Mouse (Mus musculus) lung, adult 18-20 months (tissue): ENCODE data around the gene Spaca7.

Experiments used
- DNase-seq, 2 experiments: peaks; one replicate each; pipeline ENCODE4 v3.0.0; 2022; ENCODE audit warnings: mixed read lengths in 2 of 2

Gene Spaca7

DNA sequence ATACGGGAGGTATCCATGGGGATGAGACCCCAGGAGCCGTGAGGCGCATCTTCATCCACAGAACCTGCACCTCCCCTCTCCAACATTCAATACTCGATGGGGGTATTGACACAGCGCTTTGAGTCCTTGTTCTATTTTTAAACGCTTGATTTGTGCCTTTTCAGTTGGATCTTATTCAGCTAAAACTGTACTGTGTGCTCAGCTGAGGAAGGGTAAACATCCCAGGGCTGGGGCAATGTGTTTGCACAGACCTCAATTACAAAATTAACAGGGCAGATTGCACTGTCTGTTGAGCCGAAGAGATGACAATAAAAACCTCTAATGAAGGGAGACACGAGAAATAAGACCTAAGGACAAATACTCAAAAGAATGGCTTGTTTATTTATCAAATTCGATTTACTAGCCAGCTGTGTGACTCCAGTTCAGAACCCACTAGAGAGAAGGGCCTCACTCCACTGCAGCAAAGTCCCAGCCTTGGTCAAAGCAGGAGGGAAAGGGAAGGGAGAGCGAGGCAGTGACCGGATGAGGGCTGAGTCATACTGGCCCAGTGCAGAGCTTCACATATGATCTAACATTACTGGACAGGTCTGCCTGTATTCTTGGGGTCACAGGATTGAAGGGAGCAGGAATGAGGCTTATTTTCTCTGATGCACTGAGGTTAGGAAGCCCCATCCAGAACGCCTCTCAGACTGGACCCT is 37.1 kb downstream of the Spaca7 start:
- DNase-seq = peak in 1 of 2 experiments; percentile 10

GRCm38 (mm10) chr8:12613201-12613600 is 40.4 kb downstream of the Spaca7 start:
- no peak for DNase-seq

DNA sequence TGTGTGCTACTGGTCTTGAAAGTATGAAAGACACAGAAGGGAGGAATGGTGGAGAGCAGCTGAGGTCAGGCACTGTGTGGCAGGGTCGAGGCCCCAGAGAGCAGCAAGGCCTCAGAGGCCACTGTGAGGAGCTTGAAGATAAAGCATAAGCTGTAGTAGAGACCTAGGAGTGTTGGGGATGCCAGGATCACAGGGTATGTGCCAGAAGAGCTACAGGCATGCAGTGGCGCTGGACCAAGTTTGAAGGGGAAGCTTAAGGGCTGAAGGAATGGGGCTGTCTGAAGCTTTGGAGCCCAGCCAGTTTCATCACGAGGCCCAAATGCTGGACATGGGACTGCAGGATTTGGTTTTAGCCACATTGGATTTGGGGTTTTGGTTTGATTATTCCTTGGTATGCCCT is 44.5 kb downstream of the Spaca7 start:
- DNase-seq = peak; percentile 33 to 37

DNA sequence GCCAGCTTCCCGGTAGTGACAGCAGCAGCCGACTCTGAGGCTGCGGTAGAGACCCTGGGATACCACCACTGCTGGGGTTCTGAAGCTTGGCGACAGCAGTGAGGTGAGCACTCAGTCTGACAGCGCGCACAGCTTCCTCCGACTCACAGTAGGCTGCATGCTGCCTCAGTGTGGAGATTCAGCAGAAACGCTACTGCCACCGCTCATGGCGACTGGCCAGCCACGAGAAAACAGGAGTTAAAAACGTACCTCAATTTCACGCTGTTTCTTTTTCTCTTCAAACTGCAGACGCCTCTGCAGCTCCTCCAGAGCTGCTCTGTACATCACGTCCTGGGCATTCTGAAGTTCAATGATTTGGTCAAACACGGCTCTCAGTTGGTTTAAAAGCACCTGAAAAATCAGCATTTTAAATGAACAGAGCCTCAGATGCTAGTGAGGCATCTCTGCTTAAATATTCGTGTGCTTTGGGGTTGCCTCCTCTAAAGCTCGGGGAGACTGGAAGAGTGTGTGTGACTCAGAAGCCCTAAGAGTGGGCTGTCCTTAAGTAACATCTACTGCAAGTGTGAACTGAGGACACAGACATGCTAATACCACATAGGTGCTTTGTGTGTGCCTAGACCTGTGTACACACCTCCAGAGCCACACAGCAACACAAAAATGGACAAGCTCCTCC is 48.9 kb downstream of the Spaca7 start:
- no peak for DNase-seq

GRCm38 (mm10) chr8:12625890-12626289 is 53.1 kb downstream of the Spaca7 start:
- no peak for DNase-seq

DNA sequence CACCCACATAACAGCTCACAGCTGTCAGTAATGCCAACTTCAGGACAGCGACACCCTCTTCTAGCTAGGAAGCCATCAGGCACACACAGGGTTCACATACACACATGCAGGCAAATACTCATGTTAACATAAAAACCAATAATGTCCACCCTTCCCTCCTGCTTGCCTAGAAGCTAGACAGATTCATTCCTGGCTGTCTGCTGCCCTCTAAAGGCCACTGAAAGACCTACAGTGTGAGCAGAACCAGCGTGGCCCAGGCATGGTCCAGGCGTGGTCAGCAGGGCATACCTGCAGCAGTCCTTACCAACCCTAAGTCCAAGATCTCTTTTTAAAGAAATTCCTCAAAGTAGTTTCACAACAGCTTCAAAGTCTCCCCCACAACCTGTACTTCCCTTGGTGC is 56.2 kb downstream of the Spaca7 start:
- peak; percentile 42 to 62 for DNase-seq

DNA sequence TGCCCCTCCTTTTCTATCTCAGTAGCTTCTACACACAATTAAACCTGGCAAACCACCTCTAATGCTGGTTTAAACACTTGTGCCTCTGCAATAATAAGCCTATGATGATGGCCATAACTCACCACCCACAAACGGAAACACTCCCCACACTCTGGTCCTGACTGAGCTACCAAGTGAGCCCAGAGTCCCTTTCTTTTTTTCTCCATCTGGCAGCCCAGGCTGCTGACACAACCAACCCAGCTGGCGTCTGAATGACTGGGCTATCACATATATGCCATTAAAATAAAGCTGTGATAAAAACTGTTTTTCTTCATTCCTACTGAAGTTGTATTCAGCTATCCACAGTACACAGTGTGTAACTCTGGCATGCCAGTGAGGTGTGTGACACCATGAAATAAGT is 62.5 kb downstream of the Spaca7 start:
- no peak for DNase-seq

DNA sequence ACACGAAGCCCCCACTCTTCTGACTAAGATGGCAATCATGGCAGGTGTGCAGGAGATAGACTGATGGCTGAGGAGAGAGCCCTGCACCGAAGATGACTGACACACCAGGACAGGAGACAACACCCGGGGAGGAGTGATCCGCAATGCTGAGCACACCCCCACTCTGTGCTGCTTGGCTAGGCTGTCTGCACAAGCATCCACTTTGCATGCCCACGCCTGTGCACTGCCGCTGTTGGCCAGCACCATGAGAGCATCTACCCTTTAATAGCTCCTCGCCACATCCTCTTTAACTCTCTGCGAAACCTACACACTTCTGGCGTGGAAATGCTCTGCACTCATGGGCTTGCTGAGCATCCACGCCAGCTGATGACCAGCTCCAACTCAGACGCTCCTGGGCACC is 65.6 kb downstream of the Spaca7 start:
- no peak for DNase-seq

DNA sequence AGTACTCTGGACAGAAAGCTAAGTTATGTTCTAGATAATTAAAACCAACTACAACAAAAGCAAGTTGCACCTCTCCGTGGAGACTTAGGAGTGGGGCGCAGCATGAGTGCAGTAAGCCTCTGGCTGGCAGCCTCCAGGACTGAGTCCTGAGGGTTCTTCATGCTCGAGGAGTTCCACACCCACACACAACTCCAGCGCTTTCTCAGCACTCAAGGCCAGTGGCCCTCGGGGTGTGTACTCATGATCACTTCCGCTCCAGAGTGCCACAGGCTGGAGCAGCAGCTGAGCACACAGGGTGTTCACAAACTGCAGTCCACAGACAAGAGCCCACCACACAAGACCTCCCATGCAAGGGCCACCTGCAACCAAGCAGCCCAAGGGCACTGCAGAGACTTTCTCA is 68.7 kb downstream of the Spaca7 start:
- DNase-seq = peak; percentile 41 to 59

- no peak for DNase-seq
Observed at GRCm38 (mm10) chr8:12644341-12644740, 71.5 kb downstream of the Spaca7 start.

GRCm38 (mm10) chr8:12644894-12645293 is 72.1 kb downstream of the Spaca7 start:
- no peak for DNase-seq

DNA sequence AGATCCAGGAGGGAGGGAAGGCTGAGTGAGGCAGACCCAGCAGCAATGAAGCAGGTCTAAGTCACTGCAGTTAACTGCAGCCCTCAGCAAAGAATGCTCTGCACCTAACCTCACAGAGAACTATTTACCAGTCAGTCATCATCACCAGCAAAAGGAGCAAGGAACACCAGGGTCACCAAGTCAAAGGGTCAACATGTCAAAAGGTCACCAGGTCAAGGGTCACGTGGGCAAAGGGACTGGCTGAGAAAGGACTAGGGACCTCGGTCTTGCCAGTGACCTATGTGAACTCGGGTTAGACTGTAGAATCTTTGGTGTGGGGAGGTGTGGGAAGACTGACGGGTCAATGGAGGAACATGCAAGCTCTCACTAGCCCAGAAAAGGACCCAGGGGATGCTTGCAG is 73.7 kb downstream of the Spaca7 start:
- DNase-seq = no peak

DNA sequence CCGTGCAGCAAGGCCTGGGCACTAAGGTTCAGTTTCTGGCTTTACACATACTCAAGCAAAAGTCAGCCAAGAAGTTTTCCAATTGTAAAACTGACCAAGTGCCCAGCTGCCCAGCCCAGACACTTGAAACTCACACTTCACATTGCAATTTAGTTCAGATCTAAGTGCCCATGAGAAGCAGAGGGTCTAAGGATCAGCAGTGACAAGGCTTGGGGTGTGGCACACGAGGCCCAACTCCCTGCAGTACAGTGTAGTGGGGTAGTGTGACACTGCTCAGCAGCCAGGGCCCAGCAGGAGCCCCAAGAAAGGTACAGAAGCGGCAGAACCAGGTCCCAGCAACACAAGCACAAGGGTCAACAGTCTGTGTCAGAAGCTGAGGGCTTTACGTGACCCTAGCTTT is 76.1 kb downstream of the Spaca7 start:
- peak; percentile 26 to 51 for DNase-seq
